Mouse (Mus musculus) B cell, adult 62 days (primary cell): Measurements from ENCODE around the gene Cbr3. TPM values are rescaled to one million over a fixed set of nuclear protein-coding genes. Genes with fewer than 3 reads are reported as not detected.

Experiments
- total RNA-seq: library from RNA; stranded (reverse); gene quantifications from 4 replicates; pipeline ENCODE4 v1.2.4, GENCODE M21; 2023

Cbr3 gene
- total RNA-seq = not detected in 4 replicates

GRCm38 (mm10) chr16:93682689-93683507 lies at the start of gene Cbr3:
Cbr3 (plus strand) TSS chr16:93683215.

GRCm38 (mm10) chr16:93711411-93712188 lies 28.6 kb downstream of the Cbr3 start, which contains the start of gene Dop1b:
Dop1b (plus strand) TSS chr16:93711904.

Other genes starting within 250 kb of the Cbr3 start
- gene Setd4, start 79.2 kb upstream of the Cbr3 start, total RNA-seq = 14.5 to 17.2 TPM (median 15.4 TPM) in 4 replicates
- gene Cbr1, start 77.4 kb upstream of the Cbr3 start, total RNA-seq = 16.7 to 19.7 TPM (median 19.3 TPM) in 4 replicates
- gene Gm5678, start 55.1 kb upstream of the Cbr3 start, total RNA-seq = 0.66 to 1.1 TPM (median 0.74 TPM) in 4 replicates
- gene Dop1b, start 28.7 kb downstream of the Cbr3 start, total RNA-seq = 45.4 to 60.6 TPM (median 51.7 TPM) in 4 replicates
- gene Morc3, start 148.9 kb downstream of the Cbr3 start, total RNA-seq = 123 to 154 TPM (median 139 TPM) in 4 replicates
- gene Chaf1b, start 200.7 kb downstream of the Cbr3 start, total RNA-seq = 12.1 to 15.7 TPM (median 15.0 TPM) in 4 replicates